9 mouse cellular contexts compared by ENCODE assay signal in genomic region chr1:191193657-191194424, GRCm38 (mm10). TPM values are rescaled to one million over a fixed set of nuclear protein-coding genes. Genes with fewer than 3 reads are reported as not detected.
DNase-seq lines count a peak whose midpoint lies in the region; ATAC-seq and TF ChIP-seq lines count a peak whose summit lies in the region.
"Had no signal": no experiment of that assay in that cellular context is flagged by ENCODE, and none has a peak within 500 bp of the region (broad histone marks: within the 10 kb centered on the region; RNA-seq: fewer than 3 reads in every experiment).

No protein-coding gene starts in this region.

- intact Hi-C loops in left cerebral cortex, postnatal 4 days (cut with DNase I), result no loop called here

- H3K27me3 ChIP-seq in midbrain, postnatal 0 days (ENCODE audit: insufficient read depth, low read length), result 0 out of 2 replicates have a peak, but pooled peaks cover 4% of the 10 kb centered on the region
- H3K27me3 ChIP-seq in midbrain, embryonic 15.5 days (replicated peaks), result peaks cover under 1% of the 10 kb centered on the region; the same call in 1 of the 2 replicates
- H3K27me3 ChIP-seq in intestine, embryonic 15.5 days (replicated peaks), result no peaks in the 10 kb centered on the region

- no peak overlapping the region for H3K9ac ChIP-seq in midbrain, postnatal 0 days (replicated peaks; ENCODE audit: low read length, poor library complexity, severe bottlenecking)
- H3K9ac ChIP-seq in midbrain, embryonic 15.5 days, result no peak overlapping the region
- H3K9ac ChIP-seq in intestine, embryonic 15.5 days, result no peak overlapping the region

- peak; percentile 29 to 65 for DNase-seq in adrenal gland, adult (ENCODE audit: inconsistent age in 2 of 2, low spot score in 1 of 2)
- DNase-seq in adrenal gland, adult 8-10 months, result no peak
- DNase-seq in midbrain, postnatal 0 days (ENCODE audit: low spot score), result no peak
- no peak for DNase-seq in cerebellum, adult 18-20 months
- no peak for DNase-seq in left cerebral cortex, postnatal 4 days

- peak; percentile 44 for TF ChIP-seq CTCF in midbrain, postnatal 0 days (IDR thresholded peaks at IDR 0.05)

- H3K4me3 ChIP-seq in midbrain, postnatal 0 days (ENCODE audit: low read depth, low read length), result no peak overlapping the region
- H3K4me3 ChIP-seq in midbrain, embryonic 15.5 days, result no peak overlapping the region
- no peak overlapping the region for H3K4me3 ChIP-seq in intestine, embryonic 15.5 days (replicated peaks)

- WGBS in midbrain, postnatal 0 days, result 55% methylated on average over 14 of the region's 14 CpGs
- 56% methylated on average over 14 of the region's 14 CpGs for WGBS in midbrain, embryonic 15.5 days
- WGBS in intestine, embryonic 15.5 days, result 23% methylated on average over 14 of the region's 14 CpGs

- H3K27ac ChIP-seq in midbrain, postnatal 0 days (ENCODE audit: low read depth, low read length), result no peak overlapping the region
- H3K27ac ChIP-seq in midbrain, embryonic 15.5 days, result no peak overlapping the region
- H3K27ac ChIP-seq in intestine, embryonic 15.5 days, result no peak overlapping the region

- no peaks in the 10 kb centered on the region for H3K4me1 ChIP-seq in midbrain, postnatal 0 days (ENCODE audit: insufficient read depth, low read length)
- no peaks in the 10 kb centered on the region for H3K4me1 ChIP-seq in midbrain, embryonic 15.5 days
- no peaks in the 10 kb centered on the region; the same call in 1 of the 2 replicates for H3K4me1 ChIP-seq in intestine, embryonic 15.5 days (replicated peaks)

- H3K9me3 ChIP-seq in midbrain, postnatal 0 days (ENCODE audit: low read length), result no peaks in the 10 kb centered on the region
- H3K9me3 ChIP-seq in midbrain, embryonic 15.5 days, result no peaks in the 10 kb centered on the region
- no peaks in the 10 kb centered on the region for H3K9me3 ChIP-seq in intestine, embryonic 15.5 days

- no peak for ATAC-seq in midbrain, postnatal 0 days (ENCODE audit: low FRiP score)
- ATAC-seq in midbrain, embryonic 15.5 days (replicated peaks), result no peak
- ATAC-seq in intestine, embryonic 15.5 days, result peak; percentile 81
- peak; percentile 75 for ATAC-seq in megakaryocyte, adult 5-6 weeks (ENCODE audit: poor library complexity, severe bottlenecking)

- no peaks in the 10 kb centered on the region for H3K36me3 ChIP-seq in midbrain, postnatal 0 days (ENCODE audit: insufficient read depth, low read length)
- H3K36me3 ChIP-seq in midbrain, embryonic 15.5 days (replicated peaks), result no peaks in the 10 kb centered on the region
- H3K36me3 ChIP-seq in intestine, embryonic 15.5 days, result no peaks in the 10 kb centered on the region

- H3K4me2 ChIP-seq in midbrain, postnatal 0 days (ENCODE audit: low read depth, low read length, poor library complexity, severe bottlenecking), result no peak overlapping the region
- H3K4me2 ChIP-seq in midbrain, embryonic 15.5 days, result no peak overlapping the region
- peak overlapping the region; percentile 10; the same call in 1 of the 2 replicates for H3K4me2 ChIP-seq in intestine, embryonic 15.5 days (replicated peaks)

RNA-seq across cellular contexts. Expression of gene Atf3, which starts 24.0 kb away (rescaled TPM):
- 1 to 10 TPM; 2.1 to 8.6 (median 3.2) TPM for total RNA-seq in adrenal gland, adult 8-10 months (2022)
- total RNA-seq in midbrain, postnatal 0 days (2014; rRNA removed), result 0.80 and 3.5 TPM in 2 replicates
- polyA plus RNA-seq in midbrain, postnatal 0 days (2015; fragmentation: Nextera tagmentation; extraction: Ambion mirVana), result 1.2 and 1.3 TPM in 2 replicates
- polyA plus RNA-seq in midbrain, embryonic 15.5 days (2015; fragmentation: Nextera tagmentation; extraction: Ambion mirVana), result 1.5 and 1.6 TPM in 2 replicates
- 4.1 and 4.9 TPM in 2 replicates for polyA plus RNA-seq in intestine, embryonic 15.5 days (2015; fragmentation: Nextera tagmentation; extraction: Ambion mirVana)
- total RNA-seq in megakaryocyte, adult 5-6 weeks (2015), result 15.5 and 38.2 TPM in 2 replicates
- total RNA-seq in megakaryocyte, adult 5-6 weeks (2017), result 19.3 and 57.2 TPM in 2 replicates
- total RNA-seq in left cerebral cortex, postnatal 4 days (2021), result under 1 TPM; 0.58 to 0.99 TPM

RNA-seq across cellular contexts. Expression of gene Fam71a, which starts 29.2 kb away (rescaled TPM):
- total RNA-seq in adrenal gland, adult 8-10 months (2022), result not detected
- not detected in 2 replicates for total RNA-seq in midbrain, postnatal 0 days (2014; rRNA removed)
- not detected in 2 replicates for polyA plus RNA-seq in midbrain, postnatal 0 days (2015; fragmentation: Nextera tagmentation; extraction: Ambion mirVana)
- not detected in 2 replicates for polyA plus RNA-seq in midbrain, embryonic 15.5 days (2015; fragmentation: Nextera tagmentation; extraction: Ambion mirVana)
- not detected in 2 replicates for polyA plus RNA-seq in intestine, embryonic 15.5 days (2015; fragmentation: Nextera tagmentation; extraction: Ambion mirVana)
- total RNA-seq in megakaryocyte, adult 5-6 weeks (2015), result 0.14 and 0.49 TPM in 2 replicates
- total RNA-seq in megakaryocyte, adult 5-6 weeks (2017), result 0.24 TPM in 1 of 2 replicates, not detected in the other
- not detected for total RNA-seq in left cerebral cortex, postnatal 4 days (2021)
- polyA plus RNA-seq: heart, embryonic 14.5 days had no signal

Comparison
In these comparisons a context has a peak if more than half of its experiments do, and no peak if none do; other contexts are left out.
1. DNase-seq: peak in adrenal gland, adult (2 of 2); none in adrenal gland, adult 8-10 months (single experiment), midbrain, postnatal 0 days (single experiment), cerebellum, adult 18-20 months (0 of 2) and left cerebral cortex, postnatal 4 days (single experiment).
2. ATAC-seq: peak in intestine, embryonic 15.5 days (single experiment) and megakaryocyte, adult 5-6 weeks (single experiment); none in midbrain, postnatal 0 days (single experiment) and midbrain, embryonic 15.5 days (single experiment).